Mouse (Mus musculus): ENCODE measurements at regions not wholly inside any gene's neighbourhood (a gene's known extent, or its start where the extent isn't known, plus 50 kb on each side); places are given as distances from the start of the nearest gene placed in this dataset.

GRCm38 (mm10) chr4:142641069-142641468 lies 401.9 kb upstream of the Kazn start:
- in situ Hi-C loops (cut with MboI, MseI), result no loop called here

GRCm38 (mm10) chr4:142639340-142639733 lies 400.1 kb upstream of the Kazn start:
- in situ Hi-C loops (cut with MboI, MseI), result no loop called here

- in situ Hi-C loops (cut with MboI, MseI), result no loop called here
Measured at GRCm38 (mm10) chr4:142638733-142639339, 399.6 kb upstream of the Kazn start.

- in situ Hi-C loops (cut with MboI, MseI), result no loop called here
Measured at GRCm38 (mm10) chr4:142638057-142638456, 398.9 kb upstream of the Kazn start.

GRCm38 (mm10) chr4:142634398-142634797 lies 395.2 kb upstream of the Kazn start:
- in situ Hi-C loops (cut with MboI, MseI), result no loop called here

- in situ Hi-C loops (cut with MboI, MseI), result no loop called here
Measured at GRCm38 (mm10) chr4:142633667-142634350, 394.6 kb upstream of the Kazn start.

- in situ Hi-C loops (cut with MboI, MseI), result no loop called here
Measured at GRCm38 (mm10) chr4:142626503-142627194, 387.4 kb upstream of the Kazn start.

- in situ Hi-C loops (cut with MboI, MseI), result no loop called here
Measured at GRCm38 (mm10) chr4:142625456-142625855, 386.3 kb upstream of the Kazn start.

GRCm38 (mm10) chr4:142622151-142622861 lies 383.1 kb upstream of the Kazn start:
- in situ Hi-C loops (cut with MboI, MseI), result no loop called here

GRCm38 (mm10) chr4:142619396-142619795 lies 380.2 kb upstream of the Kazn start:
- in situ Hi-C loops (cut with MboI, MseI), result no loop called here

GRCm38 (mm10) chr4:142618770-142619169 lies 379.6 kb upstream of the Kazn start:
- in situ Hi-C loops (cut with MboI, MseI), result no loop called here

GRCm38 (mm10) chr4:142617676-142618075 lies 378.5 kb upstream of the Kazn start:
- in situ Hi-C loops (cut with MboI, MseI), result no loop called here

- in situ Hi-C loops (cut with MboI, MseI), result no loop called here
Measured at GRCm38 (mm10) chr4:142616901-142617300, 377.7 kb upstream of the Kazn start.

- in situ Hi-C loops (cut with MboI, MseI), result no loop called here
Measured at GRCm38 (mm10) chr4:142605098-142605497, 365.9 kb upstream of the Kazn start.

- in situ Hi-C loops (cut with MboI, MseI), result no loop called here
Measured at GRCm38 (mm10) chr4:142597214-142597613, 358.0 kb upstream of the Kazn start.

GRCm38 (mm10) chr4:142589084-142589741 lies 350.0 kb upstream of the Kazn start:
- in situ Hi-C loops (cut with MboI, MseI), result no loop called here

GRCm38 (mm10) chr4:142588418-142589083 lies 349.4 kb upstream of the Kazn start:
- in situ Hi-C loops (cut with MboI, MseI), result no loop called here

GRCm38 (mm10) chr4:142587345-142588035 lies 348.3 kb upstream of the Kazn start:
- in situ Hi-C loops (cut with MboI, MseI), result no loop called here

- in situ Hi-C loops (cut with MboI, MseI), result no loop called here
Measured at GRCm38 (mm10) chr4:142578536-142578935, 339.3 kb upstream of the Kazn start.

GRCm38 (mm10) chr4:142577519-142577918 lies 338.3 kb upstream of the Kazn start:
- in situ Hi-C loops (cut with MboI, MseI), result no loop called here

- in situ Hi-C loops (cut with MboI, MseI), result no loop called here
Measured at GRCm38 (mm10) chr4:142574528-142574927, 335.3 kb upstream of the Kazn start.

All from T-helper 1 cell (primary cell).